Mouse (Mus musculus) hindbrain, embryonic 14.5 days (tissue): ENCODE measurements around the gene Tmem110. TPM values are rescaled to one million over a fixed set of nuclear protein-coding genes. Genes with fewer than 3 reads are reported as not detected.

Experiments used
- ATAC-seq: fragments of 200-750 bp; cut with Nextera tagmentation; 2 replicates; pipeline ENCODE4 v1.8.0; 2017; ENCODE audit warnings: moderate number of reproducible peaks, mild to moderate bottlenecking, moderate TSS enrichment, moderate library complexity; ENCODE audit not compliant: low FRiP score
- DNase-seq: peaks from one replicate; pipeline ENCODE4 v3.0.0-alpha.2; 2015; ENCODE audit warnings: low spot score
- H3K27ac ChIP-seq: fragments of 300-500 bp; sonication (generic); 2 replicates; pipeline ENCODE4 v1.5.1; 2014; ENCODE audit warnings: mild to moderate bottlenecking, moderate library complexity
- H3K27me3 ChIP-seq: fragments of 300-500 bp; sonication (generic); 2 replicates; pipeline ENCODE4 v1.6.1; 2014; ENCODE audit warnings: mild to moderate bottlenecking, low read length, mixed read lengths; ENCODE audit not compliant: control insufficient read depth, insufficient read depth
- H3K36me3 ChIP-seq: fragments of 300-500 bp; sonication (generic); replicated peaks from 2 replicates; pipeline ENCODE4 v1.6.1; 2014; ENCODE audit not compliant: control insufficient read depth, insufficient read depth
- H3K4me1 ChIP-seq: fragments of 300-500 bp; sonication (generic); replicated peaks from 2 replicates; pipeline ENCODE4 v1.6.1; 2014; ENCODE audit warnings: antibody characterized with exemption, low read length, mixed read lengths; ENCODE audit not compliant: control insufficient read depth, insufficient read depth
- H3K4me2 ChIP-seq: fragments of 300-500 bp; sonication (generic); replicated peaks from 2 replicates; pipeline ENCODE4 v1.6.1; 2014; ENCODE audit warnings: mild to moderate bottlenecking, moderate library complexity
- H3K4me3 ChIP-seq: fragments of 300-500 bp; sonication (generic); replicated peaks from 2 replicates; pipeline ENCODE4 v1.5.1; 2014; ENCODE audit warnings: mild to moderate bottlenecking, low read length
- H3K9ac ChIP-seq: fragments of 300-500 bp; sonication (generic); 2 replicates; pipeline ENCODE4 v1.6.1; 2014
- H3K9me3 ChIP-seq: fragments of 300-500 bp; sonication (generic); 2 replicates; pipeline ENCODE4 v1.6.1; 2016; ENCODE audit warnings: low read length; ENCODE audit not compliant: control insufficient read depth
- WGBS: fragments of 180-500 bp; shearing (Covaris S2); extraction: QIAGEN DNeasy Blood & Tissue Kit; methylation state at CpG from one replicate; pipeline ENCODE4 v1.1.7; 2014; 5-methylcytosine and 5-hydroxymethylcytosine counted together
- polyA plus RNA-seq: library from polyadenylated mRNA; unstranded; fragments of >200 nt; fragmentation: Nextera tagmentation; extraction: Ambion mirVana; gene quantifications from 2 replicates; pipeline ENCODE4 v1.2.1, GENCODE M21; 2014

Tmem110 gene
- polyA plus RNA-seq, 1 experiment from 2014 or later = 21.6 TPM

GRCm38 (mm10) chr14:30857990-30858389 is 32.6 kb downstream of the Tmem110 start:
- no peaks in the 10 kb centered on the region for H3K27me3 ChIP-seq
- H3K4me3 ChIP-seq = no peak overlapping the region
- no peak for ATAC-seq
- no peaks in the 10 kb centered on the region for H3K4me1 ChIP-seq
- DNase-seq = no peak
- no peaks in the 10 kb centered on the region for H3K36me3 ChIP-seq
- no peak overlapping the region for H3K4me2 ChIP-seq
- 78% methylated on average over 4 of the region's 4 CpGs for WGBS
- no peak overlapping the region for H3K9ac ChIP-seq
- no peak overlapping the region for H3K27ac ChIP-seq
- no peaks in the 10 kb centered on the region for H3K9me3 ChIP-seq

DNA sequence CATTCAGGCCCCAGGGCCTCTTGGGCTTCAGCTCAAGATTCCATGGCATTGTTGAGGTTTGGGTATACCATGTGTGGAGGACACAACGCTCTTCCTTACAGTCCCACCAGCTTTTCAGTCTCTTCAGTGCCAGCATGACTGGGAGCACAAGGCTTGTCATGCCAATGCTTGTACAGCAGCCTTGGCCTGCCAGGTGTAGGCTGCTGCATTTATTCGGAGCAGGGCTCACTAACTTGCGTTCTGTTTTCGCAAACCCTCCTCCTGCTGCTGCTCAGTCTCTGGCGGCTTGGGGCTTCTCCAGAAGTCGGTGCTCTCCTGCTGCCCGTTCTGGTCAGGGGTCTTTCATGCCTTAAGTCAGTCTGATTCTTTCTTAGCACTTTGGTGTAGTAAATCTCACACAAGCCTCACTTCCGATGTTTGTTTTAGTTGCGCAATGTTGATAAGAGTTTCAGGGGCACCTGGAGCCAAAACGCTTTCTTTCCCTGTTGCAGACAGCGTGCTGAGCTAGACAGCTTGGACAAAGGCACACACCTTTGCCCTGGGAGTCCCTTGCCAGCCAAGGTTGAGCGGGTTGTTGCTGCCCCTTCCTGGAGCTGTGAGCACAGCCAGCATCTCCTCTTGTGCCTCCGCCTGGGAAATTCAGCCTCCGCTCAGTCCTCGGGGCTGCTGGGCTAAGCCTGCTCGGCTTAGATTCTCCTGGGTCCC is 36.2 kb downstream of the Tmem110 start:
- Histone ChIP-seq H3K4me1 (no peaks in the 10 kb centered on the region), H3K4me2 (no peak overlapping the region), H3K27ac (no peak overlapping the region), H3K4me3 (no peak overlapping the region), H3K9me3 (no peaks in the 10 kb centered on the region), H3K9ac (no peak overlapping the region), H3K27me3 (no peaks in the 10 kb centered on the region), H3K36me3 (peaks cover 16% of the 10 kb centered on the region; the same call in 1 of the 2 replicates)
- ATAC-seq = no peak
- 80% methylated on average over 16 of the region's 16 CpGs for WGBS
- no peak for DNase-seq

- ATAC-seq (no peak), DNase-seq (no peak)
- no peaks in the 10 kb centered on the region for H3K9me3 ChIP-seq
- H3K27ac ChIP-seq = no peak overlapping the region
- H3K4me1 ChIP-seq = no peaks in the 10 kb centered on the region
- H3K9ac ChIP-seq = no peak overlapping the region
- no peak overlapping the region for H3K4me3 ChIP-seq
- H3K36me3 ChIP-seq = peaks cover 24% of the 10 kb centered on the region; the same call in 1 of the 2 replicates
- H3K4me2 ChIP-seq = no peak overlapping the region
- H3K27me3 ChIP-seq = no peaks in the 10 kb centered on the region
- WGBS = 92% methylated on average over 9 of the region's 9 CpGs
Observed at GRCm38 (mm10) chr14:30862368-30862767, 37.0 kb downstream of the Tmem110 start.

DNA sequence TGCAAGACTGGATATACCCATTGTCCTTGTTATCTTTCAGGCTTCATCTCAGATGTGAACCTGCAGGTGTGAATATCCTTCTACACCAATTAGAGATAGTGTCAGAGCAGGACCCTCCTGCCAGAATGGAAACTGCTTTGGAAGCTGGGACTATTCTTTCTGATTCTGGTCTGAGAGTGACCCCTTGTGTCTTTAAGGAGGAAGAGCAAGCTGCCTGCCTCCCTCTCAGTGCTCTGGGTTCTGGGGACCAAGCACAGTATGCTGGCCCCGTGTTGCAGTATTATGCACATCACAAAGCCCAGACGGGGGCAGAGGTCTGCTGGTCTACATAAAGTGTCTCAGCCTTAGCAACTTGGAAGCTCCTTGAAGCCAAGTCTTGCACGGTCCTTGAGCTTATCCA is 39.9 kb downstream of the Tmem110 start:
- peaks cover 33% of the 10 kb centered on the region; the same call in 1 of the 2 replicates for H3K36me3 ChIP-seq
- H3K4me2 ChIP-seq = no peak overlapping the region
- H3K27me3 ChIP-seq = no peaks in the 10 kb centered on the region
- H3K9me3 ChIP-seq = no peaks in the 10 kb centered on the region
- H3K4me1 ChIP-seq = no peaks in the 10 kb centered on the region
- no peak overlapping the region for H3K27ac ChIP-seq
- no peak for ATAC-seq
- H3K9ac ChIP-seq = no peak overlapping the region
- no peak overlapping the region for H3K4me3 ChIP-seq
- 78% methylated on average over 3 of the region's 3 CpGs for WGBS
- DNase-seq = peak; percentile 38

DNA sequence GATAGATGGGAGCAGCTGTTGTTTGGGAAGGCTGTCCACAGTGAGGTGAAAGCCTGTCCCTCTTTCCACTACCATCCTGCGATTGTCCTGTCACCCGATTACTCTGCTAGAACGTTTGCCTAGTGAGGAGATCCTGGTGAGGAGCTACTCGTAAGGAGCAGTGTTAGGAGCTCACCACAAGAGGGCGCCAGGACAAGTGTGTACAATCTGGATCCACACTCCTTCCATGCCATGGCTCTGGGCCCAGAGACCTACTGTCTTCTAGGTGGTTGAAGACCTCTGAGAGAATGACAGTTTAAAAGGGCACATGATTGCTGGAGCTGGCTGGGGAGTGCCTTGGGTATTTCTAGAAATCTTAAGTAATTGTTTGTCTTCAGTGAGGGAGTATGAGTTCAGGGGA is 41.7 kb downstream of the Tmem110 start:
- Histone ChIP-seq H3K36me3 (peaks cover 40% of the 10 kb centered on the region; the same call in 1 of the 2 replicates), H3K27ac (no peak overlapping the region), H3K9ac (no peak overlapping the region), H3K4me1 (no peaks in the 10 kb centered on the region), H3K4me2 (no peak overlapping the region), H3K27me3 (no peaks in the 10 kb centered on the region), H3K9me3 (no peaks in the 10 kb centered on the region), H3K4me3 (no peak overlapping the region)
- no peak for ATAC-seq
- 40% methylated on average over 5 of the region's 5 CpGs for WGBS
- peak; percentile 68 for DNase-seq

DNA sequence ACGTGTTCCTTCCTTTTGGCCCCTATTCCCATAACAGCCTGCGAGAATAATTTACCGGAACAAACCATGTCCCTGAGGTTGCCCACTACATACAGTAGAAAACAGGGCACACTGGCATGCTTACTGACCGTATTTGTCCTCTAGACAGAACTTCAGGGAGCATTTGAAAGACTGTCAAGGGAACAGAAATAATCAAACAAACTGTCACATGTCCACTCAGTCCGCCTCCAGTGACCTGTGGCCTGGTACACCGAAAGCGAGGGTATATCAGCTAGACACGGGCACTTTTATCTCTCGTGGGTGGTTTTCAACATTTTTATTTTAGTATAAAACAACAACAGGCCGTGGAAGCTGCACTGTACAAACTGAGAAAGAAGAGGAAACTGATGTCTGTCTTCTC is 43.4 kb downstream of the Tmem110 start:
- Histone ChIP-seq H3K4me3 (no peak overlapping the region), H3K36me3 (peaks cover 52% of the 10 kb centered on the region), H3K4me1 (no peaks in the 10 kb centered on the region), H3K27me3 (no peaks in the 10 kb centered on the region), H3K27ac (no peak overlapping the region), H3K9me3 (no peaks in the 10 kb centered on the region), H3K9ac (no peak overlapping the region), H3K4me2 (no peak overlapping the region)
- DNase-seq (no peak), ATAC-seq (no peak)
- 91% methylated on average over 10 of the region's 10 CpGs for WGBS

GRCm38 (mm10) chr14:30869391-30869801 is 44.0 kb downstream of the Tmem110 start:
- H3K27me3 ChIP-seq = no peaks in the 10 kb centered on the region
- H3K4me2 ChIP-seq = no peak overlapping the region
- peaks cover 56% of the 10 kb centered on the region for H3K36me3 ChIP-seq
- H3K4me3 ChIP-seq = no peak overlapping the region
- no peak overlapping the region for H3K27ac ChIP-seq
- 93% methylated on average over 8 of the region's 8 CpGs for WGBS
- H3K4me1 ChIP-seq = no peaks in the 10 kb centered on the region
- ATAC-seq (no peak), DNase-seq (no peak)
- H3K9ac ChIP-seq = no peak overlapping the region
- H3K9me3 ChIP-seq = no peaks in the 10 kb centered on the region

DNA sequence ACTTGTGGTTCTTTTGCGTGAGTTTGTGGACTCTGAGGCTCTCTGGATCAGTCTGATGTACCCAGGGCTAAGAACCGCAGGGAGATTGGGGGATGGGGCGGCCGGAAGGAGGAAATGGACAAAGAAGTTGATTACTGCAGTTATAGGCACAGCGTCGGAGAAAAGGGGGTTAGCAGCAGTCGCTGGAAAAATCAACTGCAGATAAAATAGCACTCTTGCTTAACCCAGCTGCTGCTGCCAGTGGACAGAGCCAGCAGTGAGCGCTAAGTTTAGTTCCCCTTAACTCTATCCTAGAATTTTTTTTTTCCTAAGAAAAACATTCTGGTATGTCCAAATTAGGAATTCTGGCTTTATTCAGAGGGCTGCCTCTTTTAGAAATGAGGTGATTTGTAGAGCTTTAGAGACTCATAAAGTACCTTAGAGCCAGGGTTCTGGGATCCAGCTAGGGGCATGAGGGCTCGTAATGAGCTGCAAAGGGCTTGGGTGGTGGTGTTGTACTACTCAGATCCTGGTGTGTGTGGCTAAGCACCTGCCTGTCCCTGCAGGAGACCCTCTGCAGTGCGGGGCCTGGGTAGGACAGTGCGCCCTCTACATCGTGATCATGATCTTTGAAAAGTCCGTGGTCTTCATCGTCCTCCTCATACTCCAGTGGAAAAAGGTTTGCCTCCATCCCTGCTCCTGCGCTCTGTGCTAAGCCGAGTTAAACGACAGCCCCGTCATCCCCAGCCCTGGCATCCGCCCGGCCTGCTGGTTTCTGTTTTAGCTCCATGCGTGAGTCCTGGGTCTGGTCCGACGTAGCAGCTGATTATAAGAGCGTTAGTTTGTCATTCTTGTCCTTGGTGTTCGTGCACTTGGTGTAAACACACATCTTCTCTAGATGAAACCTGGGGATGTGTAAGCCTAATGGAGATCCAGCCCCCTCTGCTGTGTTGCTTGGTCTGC is 45.1 kb downstream of the Tmem110 start:
- H3K4me1 ChIP-seq = no peaks in the 10 kb centered on the region
- DNase-seq = no peak
- no peaks in the 10 kb centered on the region for H3K27me3 ChIP-seq
- no peaks in the 10 kb centered on the region for H3K9me3 ChIP-seq
- ATAC-seq = no peak
- no peak overlapping the region for H3K4me3 ChIP-seq
- H3K4me2 ChIP-seq = no peak overlapping the region
- peaks cover 54% of the 10 kb centered on the region for H3K36me3 ChIP-seq
- H3K27ac ChIP-seq = no peak overlapping the region
- 89% methylated on average over 25 of the region's 25 CpGs for WGBS
- no peak overlapping the region for H3K9ac ChIP-seq

GRCm38 (mm10) chr14:30874095-30874700 is 48.8 kb downstream of the Tmem110 start:
- no peaks in the 10 kb centered on the region for H3K4me1 ChIP-seq
- no peaks in the 10 kb centered on the region for H3K27me3 ChIP-seq
- H3K4me3 ChIP-seq = no peak overlapping the region
- ATAC-seq = no peak
- H3K9ac ChIP-seq = no peak overlapping the region
- no peak overlapping the region for H3K4me2 ChIP-seq
- H3K27ac ChIP-seq = no peak overlapping the region
- 84% methylated on average over 18 of the region's 18 CpGs for WGBS
- no peak for DNase-seq
- peaks cover 44% of the 10 kb centered on the region for H3K36me3 ChIP-seq
- no peaks in the 10 kb centered on the region for H3K9me3 ChIP-seq
